Comparison of ENCODE assay signal across 14 mouse cellular contexts in genomic region chr12:30034681-30035080, GRCm38 (mm10).
"Had no signal": no experiment of that assay in that cellular context is flagged by ENCODE, and none has a peak within 500 bp of the region (broad histone marks: within the 10 kb centered on the region; RNA-seq: fewer than 3 reads in every experiment).

No protein-coding gene starts in this region.

- H3K4me2 ChIP-seq: limb, embryonic 15.5 days; liver, embryonic 12.5 days; lung, embryonic 14.5 days; midbrain, embryonic 11.5 days; neural tube, embryonic 13.5 days had no signal

- H3K36me3 ChIP-seq: limb, embryonic 15.5 days; liver, embryonic 12.5 days; neural tube, embryonic 13.5 days had no signal

- H3K27me3 ChIP-seq: limb, embryonic 15.5 days; liver, embryonic 12.5 days; neural tube, embryonic 13.5 days had no signal

- DNase-seq: kidney, adult 2 months; kidney, postnatal 14 days; left cerebral cortex, postnatal 4 days; lung, embryonic 14.5 days; lung, postnatal 4 days; thymus, adult 2 months; thymus, postnatal 25 days had no signal

- H3K4me1 ChIP-seq: liver, embryonic 12.5 days had no signal

- H3K4me3 ChIP-seq: limb, embryonic 15.5 days; liver, embryonic 12.5 days; neural tube, embryonic 13.5 days had no signal

- H3K27ac ChIP-seq: limb, embryonic 15.5 days; liver, embryonic 12.5 days; stomach, postnatal 0 days had no signal

- ATAC-seq: intestine, embryonic 16.5 days; liver, embryonic 12.5 days; midbrain, embryonic 16.5 days had no signal

- H3K9me3 ChIP-seq: limb, embryonic 15.5 days; liver, embryonic 12.5 days; neural tube, embryonic 13.5 days had no signal

- H3K9ac ChIP-seq: limb, embryonic 15.5 days; liver, embryonic 12.5 days; lung, embryonic 14.5 days; neural tube, embryonic 13.5 days had no signal
